Comparison of ENCODE assay signal across 26 mouse cellular contexts in the genomic region with DNA sequence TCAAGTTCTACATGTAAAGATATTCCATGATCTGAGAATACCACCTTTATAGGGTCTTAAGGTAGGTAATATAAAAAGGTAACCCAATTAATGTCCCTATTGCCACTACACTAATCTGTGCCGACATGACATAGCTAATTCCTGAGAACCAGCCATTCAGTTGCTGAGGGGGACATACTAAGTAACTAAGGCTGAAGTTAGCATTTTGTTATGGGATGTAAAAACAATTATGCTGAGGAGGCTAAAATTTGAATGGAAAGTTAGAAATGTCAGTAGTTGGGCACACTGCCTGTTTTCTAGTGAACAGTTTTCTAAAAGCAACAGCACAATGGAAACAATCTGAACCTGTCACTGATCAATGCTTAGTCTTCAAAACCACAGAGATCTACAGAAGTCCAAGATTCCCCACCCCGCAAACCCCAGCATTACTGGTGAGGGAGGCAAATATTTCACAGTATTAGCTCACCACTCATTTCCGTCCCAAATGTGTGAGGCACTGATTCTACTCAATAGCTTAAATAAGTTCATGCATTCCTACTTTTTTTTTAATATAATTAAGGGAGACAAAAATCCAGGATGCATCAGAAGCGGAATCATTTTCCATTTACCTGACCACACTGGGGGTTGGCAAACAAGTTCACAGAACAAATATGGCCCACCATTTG. TPM values are rescaled to one million over a fixed set of nuclear protein-coding genes. Genes with fewer than 3 reads are reported as not detected.
DNase-seq lines count a peak whose midpoint lies in the region; ATAC-seq and TF ChIP-seq lines count a peak whose summit lies in the region.
"Had no signal": no experiment of that assay in that cellular context is flagged by ENCODE, and none has a peak within 500 bp of the region (broad histone marks: within the 10 kb centered on the region; RNA-seq: fewer than 3 reads in every experiment).

No protein-coding gene starts in this region.

- no peak for TF ChIP-seq CTCF in embryonic fibroblast, embryonic 13.5 days (IDR thresholded peaks at IDR 0.05; ENCODE audit: borderline replicate concordance, insufficient read depth, low read length)
- TF ChIP-seq CTCF in intestine, postnatal 0 days (IDR thresholded peaks at IDR 0.05; ENCODE audit: low read depth) = no peak

- no peak overlapping the region for H3K4me2 ChIP-seq in midbrain, embryonic 11.5 days
- no peak overlapping the region for H3K4me2 ChIP-seq in midbrain, embryonic 16.5 days (ENCODE audit: low read length)
- H3K4me2 ChIP-seq in intestine, postnatal 0 days (replicated peaks; ENCODE audit: low read depth) = no peak overlapping the region
- H3K4me2 ChIP-seq: forebrain, embryonic 12.5 days; forebrain, embryonic 15.5 days; heart, embryonic 12.5 days; heart, embryonic 15.5 days; hindbrain, embryonic 13.5 days had no signal

- peak; percentile 76 for DNase-seq in midbrain, embryonic 11.5 days (ENCODE audit: low spot score, missing footprints)
- DNase-seq in NIH3T3 (ENCODE audit: low read depth) = peak; percentile 73
- DNase-seq in layer of hippocampus, postnatal 10 days (ENCODE audit: low spot score in 2 of 2) = no peak
- no peak for DNase-seq in right cerebral cortex, postnatal 14 days
- DNase-seq: adrenal gland, postnatal 10 days; adrenal gland, postnatal 36 days; cerebellum, adult 18-20 months; cerebellum, adult 9-10 months; cerebellum, postnatal 14 days; gastrocnemius, postnatal 25 days; heart, adult 18-20 months; heart, postnatal 10 days; heart, postnatal 36 days had no signal

- no peaks in the 10 kb centered on the region for H3K9me3 ChIP-seq in midbrain, embryonic 11.5 days (ENCODE audit: control insufficient read depth, low read length)
- no peaks in the 10 kb centered on the region for H3K9me3 ChIP-seq in midbrain, embryonic 16.5 days (replicated peaks; ENCODE audit: control insufficient read depth, low read length, poor library complexity, severe bottlenecking)
- H3K9me3 ChIP-seq in intestine, postnatal 0 days (ENCODE audit: control insufficient read depth) = no peaks in the 10 kb centered on the region
- H3K9me3 ChIP-seq: forebrain, embryonic 12.5 days; forebrain, embryonic 15.5 days; heart, embryonic 12.5 days; heart, embryonic 15.5 days; hindbrain, embryonic 10.5 days; hindbrain, embryonic 13.5 days had no signal

- H3K36me3 ChIP-seq in midbrain, embryonic 11.5 days (ENCODE audit: control insufficient read depth, insufficient read depth, low read length) = peaks cover 17% of the 10 kb centered on the region; the same call in 1 of the 2 replicates
- no peaks in the 10 kb centered on the region for H3K36me3 ChIP-seq in midbrain, embryonic 16.5 days (ENCODE audit: control insufficient read depth, insufficient read depth, low read length)
- peaks cover 27% of the 10 kb centered on the region for H3K36me3 ChIP-seq in intestine, postnatal 0 days (ENCODE audit: control insufficient read depth, insufficient read depth)

- 89% methylated on average over 4 of the region's 4 CpGs for WGBS in midbrain, embryonic 11.5 days
- 79% methylated on average over 4 of the region's 4 CpGs for WGBS in midbrain, embryonic 16.5 days
- WGBS in intestine, postnatal 0 days = 89% methylated on average over 4 of the region's 4 CpGs

- H3K27me3 ChIP-seq in midbrain, embryonic 11.5 days (ENCODE audit: control insufficient read depth, insufficient read depth, low read length) = no peaks in the 10 kb centered on the region
- H3K27me3 ChIP-seq in midbrain, embryonic 16.5 days (ENCODE audit: control insufficient read depth, insufficient read depth, low read depth, low read length) = no peaks in the 10 kb centered on the region
- H3K27me3 ChIP-seq in intestine, postnatal 0 days (replicated peaks; ENCODE audit: control insufficient read depth, insufficient read depth, low read length) = no peaks in the 10 kb centered on the region
- H3K27me3 ChIP-seq: forebrain, embryonic 12.5 days; forebrain, embryonic 15.5 days; heart, embryonic 12.5 days; heart, embryonic 15.5 days; hindbrain, embryonic 13.5 days had no signal

- no peak overlapping the region for H3K4me3 ChIP-seq in midbrain, embryonic 11.5 days (ENCODE audit: low read depth, low read length)
- no peak overlapping the region for H3K4me3 ChIP-seq in midbrain, embryonic 16.5 days (ENCODE audit: low read depth, low read length)
- H3K4me3 ChIP-seq in embryonic fibroblast, embryonic 13.5 days (ENCODE audit: insufficient read depth, low read length) = no peak overlapping the region
- H3K4me3 ChIP-seq in intestine, postnatal 0 days (ENCODE audit: low read depth, low read length) = no peak overlapping the region
- H3K4me3 ChIP-seq: forebrain, embryonic 12.5 days; forebrain, embryonic 15.5 days; heart, embryonic 12.5 days; heart, embryonic 15.5 days; hindbrain, embryonic 10.5 days; hindbrain, embryonic 13.5 days had no signal

- no peak for TF ChIP-seq POLR2A in embryonic fibroblast, embryonic 13.5 days (IDR thresholded peaks at IDR 0.05; ENCODE audit: low read depth, low read length)

- no peak overlapping the region for H3K27ac ChIP-seq in midbrain, embryonic 11.5 days (ENCODE audit: low read depth, low read length)
- no peak overlapping the region for H3K27ac ChIP-seq in midbrain, embryonic 16.5 days (ENCODE audit: low read length)
- H3K27ac ChIP-seq in embryonic fibroblast, embryonic 13.5 days (ENCODE audit: insufficient read depth, low read length) = 0 out of 2 replicates have a peak overlapping the region, but pooled peaks have one; percentile 45
- no peak overlapping the region for H3K27ac ChIP-seq in intestine, postnatal 0 days (ENCODE audit: low read depth, low read length)
- H3K27ac ChIP-seq: forebrain, embryonic 12.5 days; forebrain, embryonic 15.5 days; heart, embryonic 15.5 days; hindbrain, embryonic 10.5 days; hindbrain, embryonic 13.5 days; hindbrain, postnatal 0 days had no signal

- no peak for ATAC-seq in midbrain, embryonic 11.5 days (ENCODE audit: low FRiP score)
- no peak for ATAC-seq in midbrain, embryonic 16.5 days
- ATAC-seq in intestine, postnatal 0 days = no peak
- ATAC-seq: activated CD4-positive, CD25-positive, alpha-beta regulatory T cell, adult 4 months; CD4-positive, CD25-positive, alpha-beta regulatory T cell, adult 4 months; forebrain, embryonic 15.5 days; hindbrain, postnatal 0 days; inflammation-experienced regulatory T-cells, adult 6 months had no signal

- H3K4me1 ChIP-seq in midbrain, embryonic 11.5 days (ENCODE audit: control insufficient read depth, insufficient read depth, low read length) = no peaks in the 10 kb centered on the region
- no peaks in the 10 kb centered on the region for H3K4me1 ChIP-seq in midbrain, embryonic 16.5 days (ENCODE audit: control insufficient read depth, insufficient read depth, low read length)
- peaks cover 1% of the 10 kb centered on the region; the same call in 1 of the 2 replicates for H3K4me1 ChIP-seq in embryonic fibroblast, embryonic 13.5 days (ENCODE audit: control insufficient read depth, insufficient read depth, low read length)
- no peaks in the 10 kb centered on the region for H3K4me1 ChIP-seq in intestine, postnatal 0 days (replicated peaks; ENCODE audit: control insufficient read depth, insufficient read depth, low read length)
- H3K4me1 ChIP-seq: forebrain, embryonic 12.5 days; forebrain, embryonic 15.5 days; hindbrain, embryonic 10.5 days; hindbrain, embryonic 13.5 days had no signal

- H3K9ac ChIP-seq in midbrain, embryonic 11.5 days (ENCODE audit: low read length) = no peak overlapping the region
- no peak overlapping the region for H3K9ac ChIP-seq in midbrain, embryonic 16.5 days (ENCODE audit: low read depth, low read length)
- H3K9ac ChIP-seq in intestine, postnatal 0 days (ENCODE audit: low read depth, low read length) = no peak overlapping the region
- H3K9ac ChIP-seq: forebrain, embryonic 12.5 days; forebrain, embryonic 15.5 days; heart, embryonic 12.5 days; heart, embryonic 15.5 days; hindbrain, embryonic 13.5 days had no signal

RNA-seq across cellular contexts. Expression of a gene that starts 9.6 kb away (rescaled TPM):
- polyA plus RNA-seq in midbrain, embryonic 11.5 days (2014; fragmentation: Nextera tagmentation; extraction: Ambion mirVana) = 9.4 and 9.7 TPM in 2 replicates
- 6.1 and 7.5 TPM in 2 replicates for polyA plus RNA-seq in midbrain, embryonic 16.5 days (2015; fragmentation: Nextera tagmentation; extraction: Ambion mirVana)
- polyA plus RNA-seq in embryonic fibroblast, embryonic 13.5 days (2011; ENCODE audit: insufficient read length, low read depth, missing spikeins) = 40.6 and 68.9 TPM in 2 replicates
- 8.2 and 10.0 TPM in 2 replicates for polyA plus RNA-seq in intestine, postnatal 0 days (2015; fragmentation: Nextera tagmentation; extraction: Ambion mirVana)
- total RNA-seq in layer of hippocampus, postnatal 10 days (2021) = 10 to 100 TPM; 16.5 to 16.9 TPM
- polyA plus RNA-seq: activated CD4-positive, CD25-positive, alpha-beta regulatory T cell, adult 4 months; CD4-positive, CD25-positive, alpha-beta regulatory T cell, adult 4 months; inflammation-experienced regulatory T-cells, adult 6 months had no signal

Comparison
In these comparisons a context has a peak if more than half of its experiments do, and no peak if none do; other contexts are left out.
1. DNase-seq: peak in midbrain, embryonic 11.5 days (single experiment) and NIH3T3 (single experiment); none in layer of hippocampus, postnatal 10 days (0 of 2) and right cerebral cortex, postnatal 14 days (single experiment).